Mouse (Mus musculus) C2C12 (cell line): ENCODE results near the gene Galnt7. TPM values are rescaled to one million over a fixed set of nuclear protein-coding genes. Genes with fewer than 3 reads are reported as not detected.
A peak's percentile ranks its signal among the peaks of the same experiment; 100 is the strongest.

Source experiments
- H3K27me3 ChIP-seq: one replicate; pipeline ENCODE4 v1.6.1; 2011; ENCODE audit not compliant: control insufficient read depth, insufficient read depth, insufficient read length
- H3K36me3 ChIP-seq: one replicate; pipeline ENCODE4 v1.6.1; 2011; ENCODE audit not compliant: control insufficient read depth, insufficient read depth
- H3K4me3 ChIP-seq: one replicate; pipeline ENCODE4 v1.5.1; 2011; ENCODE audit warnings: mild to moderate bottlenecking, control low read depth; ENCODE audit not compliant: poor library complexity, insufficient read depth, severe bottlenecking
- H3K79me2 ChIP-seq: one replicate; pipeline ENCODE4 v1.6.1; 2011; ENCODE audit not compliant: control insufficient read depth, insufficient read depth
- H3K79me3 ChIP-seq: one replicate; pipeline ENCODE4 v1.6.1; 2011; ENCODE audit warnings: low read depth, control low read depth
- H3ac ChIP-seq: one replicate; pipeline ENCODE3; 2011; ENCODE audit warnings: low read depth; ENCODE audit not compliant: control insufficient read depth, insufficient read length
- CEBPB ChIP-seq: IDR thresholded peaks from one replicate; pipeline ENCODE4 v1.6.1; 2011; ENCODE audit warnings: low read depth, mild to moderate bottlenecking, control low read depth, moderate library complexity
- CTCF ChIP-seq: IDR thresholded peaks from one replicate; pipeline ENCODE4 v1.5.1; 2011; ENCODE audit not compliant: control insufficient read depth, insufficient read depth, insufficient read length
- FOSL1 ChIP-seq: IDR thresholded peaks from one replicate; pipeline ENCODE4 v1.8.0; 2011; ENCODE audit warnings: mild to moderate bottlenecking, low read length; ENCODE audit not compliant: poor library complexity, insufficient read depth, severe bottlenecking
- MAX ChIP-seq: IDR thresholded peaks from one replicate; pipeline ENCODE4 v1.6.1; 2011; ENCODE audit warnings: mild to moderate bottlenecking, control low read depth
- MYOD1 ChIP-seq: IDR thresholded peaks from one replicate; pipeline ENCODE4 v1.6.1; 2011; ENCODE audit warnings: low read depth; ENCODE audit not compliant: control insufficient read depth, insufficient read length
- MYOG ChIP-seq: IDR thresholded peaks from one replicate; pipeline ENCODE4 v1.6.1; 2011; ENCODE audit not compliant: control insufficient read depth, insufficient read length; ENCODE audit errors: extremely low read depth
- USF1 ChIP-seq: IDR thresholded peaks from one replicate; pipeline ENCODE4 v1.6.1; 2011; ENCODE audit warnings: low read depth, mild to moderate bottlenecking, control low read depth, moderate library complexity
- polyA plus RNA-seq: library from polyadenylated mRNA; unstranded; fragments of >200 nt; fragmentation: generic; extraction: Trizol; gene quantifications from one replicate; pipeline ENCODE4 v1.2.1, GENCODE M21; 2012; ENCODE audit warnings: missing spikeins

Gene Galnt7
- polyA plus RNA-seq, 1 experiment: 5.9 TPM

DNA sequence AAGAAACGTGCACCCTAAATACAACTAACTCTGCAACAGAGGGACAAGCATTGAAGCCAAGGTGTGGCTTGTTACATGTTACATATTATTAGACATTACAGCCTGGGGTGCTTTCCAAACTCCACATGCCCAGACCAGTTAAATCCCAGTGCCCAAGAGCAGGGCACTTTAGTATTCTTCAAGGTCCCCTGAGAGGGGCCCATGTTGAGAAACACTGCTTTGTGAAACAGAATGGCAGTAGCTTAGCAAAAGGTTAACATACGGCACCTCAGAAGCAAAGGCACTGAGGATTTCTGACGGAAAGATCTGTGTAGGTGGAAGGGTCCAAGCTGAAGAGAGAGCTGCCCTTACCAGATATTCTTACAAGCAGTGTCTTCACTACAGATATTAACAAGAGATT is 67.0 kb downstream of the Galnt7 start:
- peaks cover 20% of the 10 kb centered on the region for H3K79me2 ChIP-seq
- H3K4me3 ChIP-seq: no peak overlapping the region
- no peaks in the 10 kb centered on the region for H3K27me3 ChIP-seq
- H3K79me3 ChIP-seq: peaks cover 13% of the 10 kb centered on the region
- no peak overlapping the region for H3ac ChIP-seq
- TF ChIP-seq CEBPB (no peak), MYOD1 (no peak), MYOG (no peak), USF1 (no peak), MAX (no peak), FOSL1 (no peak), CTCF (no peak)
- H3K36me3 ChIP-seq: no peaks in the 10 kb centered on the region

- Histone ChIP-seq H3K36me3 (no peaks in the 10 kb centered on the region), H3ac (no peak overlapping the region), H3K79me3 (peaks cover 11% of the 10 kb centered on the region), H3K79me2 (peaks cover 16% of the 10 kb centered on the region), H3K27me3 (no peaks in the 10 kb centered on the region), H3K4me3 (no peak overlapping the region)
- TF ChIP-seq MAX (no peak), CEBPB (no peak)
These were observed 67.7 kb downstream of the Galnt7 start for GRCm38 (mm10) chr8:57585128-57585442.

GRCm38 (mm10) chr8:57584416-57585127 is 68.3 kb downstream of the Galnt7 start:
- Histone ChIP-seq H3K79me3 (peaks cover 11% of the 10 kb centered on the region), H3K79me2 (peaks cover 16% of the 10 kb centered on the region), H3K27me3 (no peaks in the 10 kb centered on the region), H3K4me3 (no peak overlapping the region), H3K36me3 (no peaks in the 10 kb centered on the region), H3ac (no peak overlapping the region)
- TF ChIP-seq CEBPB (no peak), FOSL1 (no peak), MYOG (no peak), MYOD1 (no peak), MAX (no peak), USF1 (no peak), CTCF (no peak)

- Histone ChIP-seq H3K79me2 (no peaks in the 10 kb centered on the region), H3K79me3 (peaks cover 2% of the 10 kb centered on the region), H3K4me3 (no peak overlapping the region), H3K36me3 (no peaks in the 10 kb centered on the region), H3ac (no peak overlapping the region), H3K27me3 (no peaks in the 10 kb centered on the region)
- no peak for TF ChIP-seq MYOG
- TF ChIP-seq MYOD1: peak; percentile 99
- no peak for TF ChIP-seq CEBPB
- TF ChIP-seq USF1: no peak
- no peak for TF ChIP-seq CTCF
- peak; percentile 36 for TF ChIP-seq MAX
- TF ChIP-seq FOSL1: no peak
These were observed 73.0 kb downstream of the Galnt7 start for GRCm38 (mm10) chr8:57579845-57580244.

GRCm38 (mm10) chr8:57577301-57577700 is 75.5 kb downstream of the Galnt7 start:
- H3K79me3 ChIP-seq: peaks cover 2% of the 10 kb centered on the region
- no peaks in the 10 kb centered on the region for H3K36me3 ChIP-seq
- no peak overlapping the region for H3ac ChIP-seq
- H3K27me3 ChIP-seq: no peaks in the 10 kb centered on the region
- no peak for TF ChIP-seq MYOD1
- no peak for TF ChIP-seq CEBPB
- no peak for TF ChIP-seq MAX
- TF ChIP-seq CTCF: no peak
- no peak for TF ChIP-seq MYOG
- no peak for TF ChIP-seq FOSL1
- TF ChIP-seq USF1: no peak
- no peaks in the 10 kb centered on the region for H3K79me2 ChIP-seq
- H3K4me3 ChIP-seq: no peak overlapping the region

- H3K79me2 ChIP-seq: no peaks in the 10 kb centered on the region
- TF ChIP-seq MYOD1 (no peak), USF1 (no peak), CTCF (no peak), CEBPB (no peak), MYOG (no peak)
- no peak overlapping the region for H3K4me3 ChIP-seq
These were observed 76.6 kb downstream of the Galnt7 start for GRCm38 (mm10) chr8:57576238-57576637.

More at GRCm38 (mm10) chr8:57576238-57576637, 76.6 kb downstream of the Galnt7 start:
- peaks cover 1% of the 10 kb centered on the region for H3K79me3 ChIP-seq
- no peak overlapping the region for H3ac ChIP-seq
- no peaks in the 10 kb centered on the region for H3K36me3 ChIP-seq
- no peaks in the 10 kb centered on the region for H3K27me3 ChIP-seq
